Mouse (Mus musculus): Measurements from ENCODE around the gene Abcf1. TPM values are rescaled to one million over a fixed set of nuclear protein-coding genes. Genes with fewer than 3 reads are reported as not detected.
A peak's percentile ranks its signal among the peaks of the same experiment; 100 is the strongest.

The Abcf1 gene
- polyA plus RNA-seq, 1 experiment from 2014 or later, result 116 TPM

DNA sequence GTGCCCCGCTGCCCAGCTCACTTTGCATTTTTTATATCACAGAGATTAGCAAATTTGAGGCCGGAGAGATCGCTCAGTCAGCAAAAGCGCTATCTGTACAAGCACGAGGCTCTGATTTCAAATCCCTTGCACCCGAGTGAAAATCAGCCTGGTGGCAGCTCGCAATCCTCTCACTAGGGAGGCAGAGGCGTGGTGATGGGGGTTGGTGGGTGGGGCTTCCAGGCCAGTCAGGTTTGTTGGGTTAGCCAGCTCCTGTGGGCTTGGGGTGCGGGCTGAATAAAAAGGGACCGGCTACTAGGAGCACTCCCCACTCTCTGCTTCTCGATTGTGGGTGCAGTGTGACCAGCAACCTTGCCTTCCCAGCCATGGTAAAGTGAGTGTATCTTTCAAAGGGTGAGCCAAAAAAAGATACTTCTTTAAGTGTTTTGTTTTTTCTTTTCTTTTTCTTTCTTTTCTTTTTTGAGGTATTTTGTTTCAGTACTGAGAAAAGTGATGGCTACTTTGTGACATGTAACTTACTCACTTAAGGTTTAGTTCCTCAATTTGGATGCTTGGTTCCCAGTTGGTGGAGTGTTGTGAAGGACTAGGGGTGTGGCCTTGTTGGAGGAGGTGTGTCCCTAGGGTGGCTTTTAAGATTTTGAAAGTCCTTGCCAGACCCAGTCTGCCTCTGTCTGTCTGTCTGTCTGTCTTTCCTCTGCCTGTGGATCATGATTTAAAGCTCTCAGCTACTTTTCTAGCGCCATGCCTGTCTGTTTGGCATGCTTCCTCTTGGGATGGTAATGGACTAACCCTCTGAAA lies 28.4 kb upstream of the Abcf1 start:
- no peak for DNase-seq (ENCODE audit: low spot score)
- H3K9me3 ChIP-seq, result no peaks in the 10 kb centered on the region
- 57% methylated on average over 12 of the region's 12 CpGs for WGBS
- H3K27me3 ChIP-seq (replicated peaks; ENCODE audit: low read depth, poor library complexity, severe bottlenecking), result no peaks in the 10 kb centered on the region
- no peak overlapping the region for H3K4me3 ChIP-seq
- peaks cover 17% of the 10 kb centered on the region for H3K4me1 ChIP-seq
- no peak overlapping the region for H3K27ac ChIP-seq (replicated peaks)
- H3K36me3 ChIP-seq (replicated peaks), result peaks cover 10% of the 10 kb centered on the region; the same call in 1 of the 2 replicates

DNA sequence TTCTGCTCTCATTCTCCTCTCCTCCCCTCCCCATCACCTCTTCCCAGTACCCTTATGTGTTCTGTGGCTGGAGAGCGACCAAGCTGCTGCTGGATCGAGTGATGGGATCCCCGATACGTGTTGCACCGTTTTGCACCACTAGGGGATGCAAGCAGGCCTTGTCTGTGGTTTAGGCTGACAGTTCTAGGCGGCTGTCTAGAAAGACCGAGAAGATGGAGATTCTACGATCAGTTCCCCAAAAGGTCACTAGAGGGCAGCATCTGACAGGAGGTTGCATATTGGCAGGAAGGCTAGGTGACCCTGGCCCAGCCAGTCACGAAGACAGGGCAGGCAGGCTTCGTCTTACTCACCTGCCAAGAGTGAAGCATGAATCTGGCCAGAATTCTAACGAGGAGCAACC lies 27.4 kb upstream of the Abcf1 start:
- H3K36me3 ChIP-seq (replicated peaks), result peaks cover 1% of the 10 kb centered on the region; the same call in 1 of the 2 replicates
- WGBS, result 5% methylated on average over 11 of the region's 11 CpGs
- peaks cover 17% of the 10 kb centered on the region for H3K4me1 ChIP-seq
- H3K9me3 ChIP-seq, result no peaks in the 10 kb centered on the region
- no peaks in the 10 kb centered on the region for H3K27me3 ChIP-seq (replicated peaks; ENCODE audit: low read depth, poor library complexity, severe bottlenecking)
- H3K4me3 ChIP-seq, result peak overlapping the region; percentile 23; the same call in 1 of the 2 replicates
- DNase-seq (ENCODE audit: low spot score), result peak; percentile 92
- H3K27ac ChIP-seq (replicated peaks), result no peak overlapping the region

DNA sequence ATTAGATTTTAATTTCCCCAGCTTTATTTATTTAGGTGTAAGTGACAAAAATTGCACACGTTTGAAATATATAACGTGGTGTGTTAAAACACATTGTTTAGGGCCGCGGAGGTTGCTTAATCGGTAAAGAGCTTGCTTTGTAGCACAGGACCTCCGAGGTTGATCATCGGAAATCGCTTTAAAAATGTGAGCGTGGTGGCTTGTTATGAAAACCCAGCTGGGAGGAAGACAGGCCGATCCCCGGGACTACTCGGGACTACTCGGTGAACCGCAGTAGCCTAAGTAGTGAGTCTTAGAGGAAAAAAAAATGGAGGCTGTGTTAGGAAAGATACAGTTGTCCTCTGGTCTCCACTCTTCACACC lies 25.3 kb upstream of the Abcf1 start:
- Histone ChIP-seq H3K9me3 (no peaks in the 10 kb centered on the region), H3K27ac (replicated peaks) (peak overlapping the region; percentile 67), H3K4me3 (peak overlapping the region; percentile 70), H3K36me3 (replicated peaks) (peaks cover under 1% of the 10 kb centered on the region), H3K4me1 (peaks cover 17% of the 10 kb centered on the region), H3K27me3 (replicated peaks; ENCODE audit: low read depth, poor library complexity, severe bottlenecking) (no peaks in the 10 kb centered on the region)
- WGBS, result 4% methylated on average over 14 of the region's 14 CpGs
- peak; percentile 24 for DNase-seq (ENCODE audit: low spot score)

DNA sequence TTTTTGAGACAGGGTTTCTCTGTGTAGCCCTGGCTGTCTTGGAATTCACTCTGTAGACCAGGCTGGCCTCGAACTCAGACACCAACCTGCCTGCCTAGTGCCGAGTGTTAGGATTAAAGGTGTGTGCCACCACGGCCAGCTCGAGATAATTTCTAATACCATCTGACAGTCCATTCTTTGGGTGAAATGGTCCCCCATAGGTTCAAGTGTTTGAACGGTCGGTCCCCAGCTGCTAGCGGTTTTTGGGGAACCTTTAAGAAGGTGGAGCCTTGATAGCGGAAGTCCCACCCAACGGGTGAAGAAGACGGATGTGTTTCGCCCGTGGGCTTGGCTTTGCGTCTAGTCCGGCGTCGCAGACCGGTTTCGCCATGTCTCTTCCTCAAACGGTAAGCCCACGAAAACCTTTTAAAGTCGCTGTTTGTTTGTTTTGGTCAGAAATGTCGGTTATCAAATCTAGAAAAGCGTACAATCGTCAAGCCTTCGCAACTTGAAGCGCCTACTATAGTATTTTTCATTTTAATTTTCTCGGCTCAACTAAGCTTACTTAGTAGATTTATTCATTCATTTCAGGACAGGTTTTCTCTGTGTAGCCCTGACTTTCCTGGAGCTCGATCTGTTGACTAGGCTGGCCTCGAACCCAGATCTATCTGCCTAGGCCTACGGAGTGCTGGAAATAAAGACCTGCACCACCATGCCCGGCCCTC lies 24.8 kb upstream of the Abcf1 start:
- 4% methylated on average over 31 of the region's 31 CpGs for WGBS
- Histone ChIP-seq H3K4me3 (peak overlapping the region; percentile 70), H3K27me3 (replicated peaks; ENCODE audit: low read depth, poor library complexity, severe bottlenecking) (no peaks in the 10 kb centered on the region), H3K4me1 (peaks cover 17% of the 10 kb centered on the region), H3K9me3 (no peaks in the 10 kb centered on the region), H3K36me3 (replicated peaks) (peaks cover 6% of the 10 kb centered on the region), H3K27ac (replicated peaks) (peak overlapping the region; percentile 67)
- DNase-seq (ENCODE audit: low spot score), result peak; percentile 82

DNA sequence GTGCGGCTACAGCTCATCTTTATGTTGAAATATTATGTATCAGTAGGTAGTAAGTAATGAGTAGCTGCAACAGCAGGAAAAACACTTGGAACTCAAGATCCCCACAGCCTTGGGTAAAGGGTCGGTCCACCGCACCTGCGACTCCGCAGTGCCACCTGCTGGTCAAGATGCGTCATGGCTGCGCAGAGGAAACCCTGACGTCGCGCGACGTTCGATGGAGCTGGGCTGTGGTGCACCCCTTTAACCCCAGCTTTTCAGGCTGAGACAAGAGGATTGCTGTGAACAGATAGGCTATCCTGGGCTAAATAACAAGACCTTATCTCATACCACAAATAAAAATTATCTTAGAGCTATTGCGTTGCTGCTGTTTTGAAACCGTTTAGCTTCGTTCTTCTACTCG lies 24.1 kb upstream of the Abcf1 start:
- H3K4me3 ChIP-seq, result peak overlapping the region; percentile 70
- peaks cover 17% of the 10 kb centered on the region for H3K4me1 ChIP-seq
- H3K27me3 ChIP-seq (replicated peaks; ENCODE audit: low read depth, poor library complexity, severe bottlenecking), result no peaks in the 10 kb centered on the region
- peaks cover 13% of the 10 kb centered on the region for H3K36me3 ChIP-seq (replicated peaks)
- peak; percentile 88 for DNase-seq (ENCODE audit: low spot score)
- 9% methylated on average over 17 of the region's 17 CpGs for WGBS
- no peak overlapping the region for H3K27ac ChIP-seq (replicated peaks)
- H3K9me3 ChIP-seq, result no peaks in the 10 kb centered on the region

DNA sequence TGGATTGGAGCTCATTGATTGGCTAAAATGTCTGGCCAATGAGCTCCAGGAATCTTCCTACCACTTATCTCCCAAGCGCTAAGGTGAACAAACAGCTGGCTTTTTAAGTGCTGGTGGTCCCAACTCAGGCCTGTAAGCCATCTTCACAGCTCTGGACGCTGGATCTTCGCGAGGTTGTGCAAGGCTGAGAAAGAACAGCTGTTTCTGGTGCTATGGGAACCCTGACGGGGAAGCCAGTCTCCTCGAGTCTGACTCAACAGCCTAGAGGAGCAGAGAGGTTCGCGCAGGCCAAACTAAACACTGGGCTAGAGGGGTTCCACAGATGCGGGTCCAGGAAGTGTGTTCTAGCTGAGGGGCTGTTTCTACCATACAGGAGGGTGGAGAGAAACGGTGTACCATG lies 22.2 kb upstream of the Abcf1 start:
- WGBS, result 53% methylated on average over 10 of the region's 10 CpGs

DNA sequence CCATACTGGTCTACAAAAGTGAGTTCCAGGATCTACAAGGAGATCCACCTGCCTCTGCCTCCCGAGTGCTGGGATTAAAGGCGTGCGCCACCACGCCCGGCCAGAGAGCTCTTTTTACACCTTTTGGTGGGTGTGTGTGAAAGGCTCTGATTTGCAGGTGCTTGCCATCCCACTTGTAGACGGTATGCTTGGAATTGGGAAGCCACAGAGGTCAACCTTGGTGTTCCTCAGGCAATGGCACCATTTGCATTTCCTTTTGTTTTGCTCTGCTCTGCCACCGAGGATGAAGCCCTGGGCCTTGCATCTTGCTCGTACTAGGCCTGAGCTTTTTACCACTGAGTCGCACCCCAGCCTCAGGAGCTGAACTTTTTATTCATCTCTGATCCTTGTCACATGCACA lies 12.2 kb upstream of the Abcf1 start:
- Histone ChIP-seq H3K4me3 (peak overlapping the region; percentile 86; the same call in 1 of the 2 replicates), H3K9me3 (no peaks in the 10 kb centered on the region), H3K27me3 (replicated peaks; ENCODE audit: low read depth, poor library complexity, severe bottlenecking) (no peaks in the 10 kb centered on the region), H3K36me3 (replicated peaks) (peaks cover 62% of the 10 kb centered on the region), H3K27ac (replicated peaks) (no peak overlapping the region), H3K4me1 (peaks cover 25% of the 10 kb centered on the region)
- 92% methylated on average over 9 of the region's 9 CpGs for WGBS
- DNase-seq (ENCODE audit: low spot score), result no peak

More for the DNA sequence above, 22.2 kb upstream of the Abcf1 start:
- no peak for DNase-seq (ENCODE audit: low spot score)
- no peaks in the 10 kb centered on the region for H3K27me3 ChIP-seq (replicated peaks; ENCODE audit: low read depth, poor library complexity, severe bottlenecking)
- H3K4me1 ChIP-seq, result peaks cover 9% of the 10 kb centered on the region
- no peak overlapping the region for H3K27ac ChIP-seq (replicated peaks)
- H3K9me3 ChIP-seq, result no peaks in the 10 kb centered on the region
- no peak overlapping the region for H3K4me3 ChIP-seq
- H3K36me3 ChIP-seq (replicated peaks), result peaks cover 32% of the 10 kb centered on the region

DNA sequence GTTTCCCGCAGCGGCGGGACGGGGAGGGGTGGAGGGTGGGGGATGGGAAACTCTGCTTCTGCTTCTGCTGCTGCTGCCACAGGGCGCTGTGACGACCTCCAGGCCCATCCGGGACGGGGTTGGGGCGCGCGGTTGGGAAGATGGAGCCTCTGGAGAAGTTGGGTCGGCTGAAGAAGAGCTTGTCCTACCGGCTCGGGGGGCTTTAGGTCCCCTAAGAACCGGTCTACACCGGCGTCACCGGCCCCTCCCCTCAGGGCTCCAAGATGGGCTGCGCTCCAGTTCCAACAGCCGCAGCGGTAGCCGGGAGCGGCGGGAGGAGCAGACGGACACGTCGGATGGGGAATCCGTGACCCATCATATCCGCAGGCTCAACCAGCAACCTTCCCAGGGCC lies 10.8 kb upstream of the Abcf1 start:
- DNase-seq (ENCODE audit: low spot score), result peak; percentile 69
- Histone ChIP-seq H3K36me3 (replicated peaks) (peaks cover 59% of the 10 kb centered on the region), H3K27ac (replicated peaks) (peak overlapping the region; percentile 95), H3K9me3 (no peaks in the 10 kb centered on the region), H3K4me1 (peaks cover 25% of the 10 kb centered on the region), H3K27me3 (replicated peaks; ENCODE audit: low read depth, poor library complexity, severe bottlenecking) (no peaks in the 10 kb centered on the region), H3K4me3 (peak overlapping the region; percentile 86)
- under 1% methylated on average over 29 of the region's 29 CpGs for WGBS

DNA sequence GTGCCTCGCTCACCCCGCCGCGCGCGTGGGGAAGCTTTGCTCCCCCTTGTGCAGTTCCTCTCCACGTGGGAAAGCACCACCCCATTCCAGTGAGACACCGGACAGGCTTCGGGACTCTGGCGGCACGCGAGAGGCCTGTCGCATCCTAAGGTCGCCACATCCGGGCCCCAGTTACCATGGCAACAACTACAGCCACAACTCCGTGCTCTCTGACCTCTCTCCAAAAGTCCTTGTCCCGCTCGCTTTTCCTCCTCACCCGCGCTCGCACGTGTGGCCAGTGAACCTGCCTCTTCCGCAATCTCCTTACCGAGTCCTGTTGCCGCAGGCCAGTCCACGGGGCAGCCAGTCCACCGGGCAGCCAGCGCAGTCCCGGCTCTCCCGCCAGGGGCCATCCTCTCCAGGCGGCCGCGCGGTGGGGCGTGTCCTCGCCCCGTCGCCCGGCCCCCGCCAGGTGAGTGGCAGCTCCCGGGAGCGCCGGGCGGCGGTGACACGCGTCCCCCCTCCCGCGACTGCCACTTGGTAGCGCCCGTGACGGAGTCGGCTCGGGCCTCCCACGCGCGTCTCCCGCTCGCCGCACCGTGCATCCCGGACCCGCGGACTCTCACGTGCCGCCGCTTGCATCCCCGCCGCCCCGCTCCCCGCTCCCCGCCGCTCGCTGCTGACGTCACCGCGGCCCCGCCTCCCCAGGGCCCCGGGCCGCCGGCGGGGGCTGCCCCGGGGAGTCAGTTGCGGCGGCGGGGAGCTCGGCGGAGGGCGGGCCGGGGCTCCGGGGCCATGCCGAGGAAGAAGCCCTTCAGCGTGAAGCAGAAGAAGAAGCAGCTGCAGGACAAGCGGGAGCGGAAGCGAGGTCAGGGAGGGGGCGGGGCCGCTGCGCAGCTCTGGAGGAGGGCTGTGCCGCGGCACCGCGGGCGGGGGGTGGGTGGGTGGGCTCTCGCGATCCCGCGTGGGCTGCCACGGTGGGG lies 10.1 kb upstream of the Abcf1 start, which contains the start of the genes Gnl1 and Prr3:
TSS of gene Gnl1 (plus strand) at position 451 of the 962 bp plus-strand sequence.
TSS of gene Prr3 (minus strand) at position 836 of the 962 bp plus-strand sequence.
- peaks cover 58% of the 10 kb centered on the region for H3K36me3 ChIP-seq (replicated peaks)
- H3K9me3 ChIP-seq, result no peaks in the 10 kb centered on the region
- peak within 1 kb of the TSS; percentile 95 for H3K27ac ChIP-seq (replicated peaks)
- H3K4me1 ChIP-seq, result peaks cover 25% of the 10 kb centered on the region
- H3K27me3 ChIP-seq (replicated peaks; ENCODE audit: low read depth, poor library complexity, severe bottlenecking), result no peaks in the 10 kb centered on the region
- under 1% methylated on average over 109 of the region's 109 CpGs for WGBS
- DNase-seq (ENCODE audit: low spot score), result peak; percentile 93
- H3K4me3 ChIP-seq, result peak within 1 kb of the TSS; percentile 86

DNA sequence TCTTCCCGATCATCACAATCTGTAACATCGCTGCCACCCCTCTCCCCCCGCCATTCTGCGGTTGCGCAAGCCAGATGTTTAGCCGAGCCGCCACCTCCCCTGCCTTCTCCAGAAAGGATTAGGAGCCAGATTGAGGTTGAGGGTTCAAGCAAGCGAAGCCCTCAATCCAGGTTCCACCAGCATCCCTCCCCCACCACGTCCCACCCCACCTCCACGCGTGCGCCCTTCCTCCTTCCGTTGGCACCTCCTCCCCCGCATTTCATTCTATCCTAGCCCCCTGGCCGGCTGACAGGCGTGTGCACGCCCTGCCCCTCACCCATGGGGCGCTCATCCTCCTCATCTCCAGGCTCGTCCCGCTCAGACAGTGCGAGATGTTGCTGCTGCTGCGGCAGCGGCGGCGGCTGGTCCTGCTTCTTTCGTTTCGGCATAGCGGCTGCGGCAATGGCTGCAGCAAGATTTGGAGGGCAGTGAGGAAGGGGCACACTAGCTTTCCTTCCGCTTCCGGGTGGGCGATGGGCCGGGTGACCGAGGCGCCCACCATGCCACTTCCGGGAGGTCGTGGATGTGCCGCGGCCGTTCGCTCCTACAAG lies 9.3 kb upstream of the Abcf1 start:
- Histone ChIP-seq H3K27me3 (replicated peaks; ENCODE audit: low read depth, poor library complexity, severe bottlenecking) (no peaks in the 10 kb centered on the region), H3K9me3 (no peaks in the 10 kb centered on the region), H3K27ac (replicated peaks) (peak overlapping the region; percentile 95), H3K4me3 (peak overlapping the region; percentile 86), H3K4me1 (peaks cover 25% of the 10 kb centered on the region), H3K36me3 (replicated peaks) (peaks cover 59% of the 10 kb centered on the region)
- DNase-seq (ENCODE audit: low spot score), result peak; percentile 91
- WGBS, result under 1% methylated on average over 41 of the region's 41 CpGs

DNA sequence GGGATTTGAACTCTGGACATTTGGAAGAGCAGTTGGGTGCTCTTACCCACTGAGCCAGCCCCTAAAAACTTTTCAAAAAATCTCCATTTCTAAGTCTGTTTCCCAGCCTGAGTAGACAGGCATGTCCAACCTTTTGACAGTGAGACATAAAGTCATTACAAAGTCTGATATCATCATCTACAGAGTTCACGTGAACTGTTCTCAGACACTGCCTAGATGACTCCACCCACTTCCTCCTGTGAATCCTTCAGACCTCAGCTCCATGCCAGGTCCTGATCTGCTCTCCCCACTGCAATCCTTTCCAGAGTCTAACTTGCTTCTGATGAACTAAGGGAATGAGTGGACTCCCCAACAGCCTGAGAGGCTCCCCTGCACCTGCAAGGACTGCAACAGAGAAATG lies 2.6 kb upstream of the Abcf1 start:
- peaks cover 54% of the 10 kb centered on the region for H3K36me3 ChIP-seq (replicated peaks)
- H3K9me3 ChIP-seq, result no peaks in the 10 kb centered on the region
- no peaks in the 10 kb centered on the region for H3K27me3 ChIP-seq (replicated peaks; ENCODE audit: low read depth, poor library complexity, severe bottlenecking)
- H3K4me3 ChIP-seq, result no peak overlapping the region
- H3K27ac ChIP-seq (replicated peaks), result no peak overlapping the region
- DNase-seq (ENCODE audit: low spot score), result no peak
- WGBS, result 83% methylated on average over 1 of the region's 1 CpGs
- H3K4me1 ChIP-seq, result peaks cover 17% of the 10 kb centered on the region

DNA sequence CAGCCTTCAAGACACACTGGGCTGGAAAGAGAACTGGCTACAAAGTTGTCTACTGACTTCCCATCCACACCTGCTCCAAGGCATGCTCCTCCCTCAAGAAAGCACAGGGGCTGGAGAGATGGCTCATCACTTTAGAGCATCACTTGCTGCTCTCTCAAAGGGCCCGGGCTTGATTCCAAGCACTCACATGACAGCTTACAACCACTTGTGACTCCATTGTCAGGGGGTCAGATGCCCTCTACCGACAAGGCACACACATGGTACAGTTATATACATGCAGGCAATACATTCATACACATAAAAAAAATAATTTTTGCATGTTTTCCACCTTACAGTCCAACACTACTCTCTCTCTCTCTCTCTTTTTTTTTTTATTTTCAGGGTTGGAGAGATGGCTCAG lies 1.9 kb downstream of the Abcf1 start:
- no peak for DNase-seq (ENCODE audit: low spot score)
- H3K36me3 ChIP-seq (replicated peaks), result peaks cover 59% of the 10 kb centered on the region

More for the DNA sequence above, 1.9 kb downstream of the Abcf1 start:
- Histone ChIP-seq H3K9me3 (no peaks in the 10 kb centered on the region), H3K4me3 (no peak overlapping the region), H3K4me1 (peaks cover 17% of the 10 kb centered on the region), H3K27ac (replicated peaks) (no peak overlapping the region), H3K27me3 (replicated peaks; ENCODE audit: low read depth, poor library complexity, severe bottlenecking) (no peaks in the 10 kb centered on the region)
- WGBS, result 87% methylated on average over 2 of the region's 2 CpGs
